Mouse (Mus musculus): ENCODE measurements around the gene Gm20605. TPM values are rescaled to one million over a fixed set of nuclear protein-coding genes. Genes with fewer than 3 reads are reported as not detected.

Gene Gm20605
- total and polyA plus RNA-seq, 3 experiments = 1.1 to 9.0 (median 1.1) TPM

- Histone ChIP-seq H3K79me2 (replicated peaks; ENCODE audit: control insufficient read depth, extremely low read depth, insufficient read depth, poor library complexity, severe bottlenecking) (no peaks in the 10 kb centered on the region), H3K4me2 (ENCODE audit: insufficient read depth, low read depth, poor library complexity, severe bottlenecking) (no peak overlapping the region), H3K4me3 (replicated peaks in 1 of 3; ENCODE audit: low read depth in 2 of 3, low read length in 2 of 3, poor library complexity in 1 of 3) (no peak overlapping the region), H3K27ac (ENCODE audit: insufficient read depth, low read depth) (no peak overlapping the region), H3K9me3 (replicated peaks; ENCODE audit: low read length) (no peaks in the 10 kb centered on the region), H3K27me3 (replicated peaks) (no peaks in the 10 kb centered on the region), H3K9ac (ENCODE audit: insufficient read depth, low read depth) (no peak overlapping the region), H3K4me1 (ENCODE audit: control insufficient read depth in 1 of 2, insufficient read depth in 2 of 2) (peaks cover 8 to 40% of the 10 kb centered on the region in 2 experiments), H3K36me3 (replicated peaks in 1 of 2; ENCODE audit: control insufficient read depth in 1 of 2, insufficient read depth in 1 of 2, low read length in 1 of 2) (peaks cover 9 to 62% of the 10 kb centered on the region in 2 experiments)
- no peak for TF ChIP-seq HCFC1 (IDR thresholded peaks at IDR 0.05; ENCODE audit: low read depth, low read length)
- no peak for TF ChIP-seq KAT2A (IDR thresholded peaks at IDR 0.05; ENCODE audit: insufficient replicate concordance, low read length)
- no peak for TF ChIP-seq ZNF384 (IDR thresholded peaks at IDR 0.05; ENCODE audit: low read depth, low read length)
- no peak for TF ChIP-seq NRF1 (IDR thresholded peaks at IDR 0.05; ENCODE audit: low read depth, low read length)
- no peak for TF ChIP-seq TCF12 (IDR thresholded peaks at IDR 0.05; ENCODE audit: low read depth, low read length)
- TF ChIP-seq CHD1 (IDR thresholded peaks at IDR 0.05; ENCODE audit: low read depth, low read length) = no peak
- no peak for TF ChIP-seq MYC (IDR thresholded peaks at IDR 0.05; ENCODE audit: low read depth, low read length)
- TF ChIP-seq CTCF (conservative IDR thresholded peaks at IDR 0.05 in 1 of 2, IDR thresholded peaks at IDR 0.05 in 1 of 2; ENCODE audit: low read depth in 2 of 2, low read length in 2 of 2) = no peak
- TF ChIP-seq GABPA (IDR thresholded peaks at IDR 0.05; ENCODE audit: insufficient replicate concordance, low read depth, low read length) = no peak
- no peak for TF ChIP-seq POLR2A (IDR thresholded peaks at IDR 0.05; ENCODE audit: low read depth, low read length)
- TF ChIP-seq ZMIZ1 (IDR thresholded peaks at IDR 0.05; ENCODE audit: low read depth, low read length) = no peak
- no peak for TF ChIP-seq RAD21 (IDR thresholded peaks at IDR 0.05; ENCODE audit: low read depth, low read length)
- dilution Hi-C loops (cut with MboI; ENCODE audit: extremely low pct_ligation_motif_present, extremely low pct_unique_long_range_greater_than_20kb, low sequenced_read_pairs) = no loop called here
- in situ Hi-C loops (cut with MboI; ENCODE audit: low pct_ligation_motif_present, low pct_unique_long_range_greater_than_20kb, low sequenced_read_pairs) = loop anchor here (5.0 kb wide), 1 partner anchor 109 kb away; no protein-coding TSS in a partner anchor
- DNase-seq (ENCODE audit: extremely low read depth) = no peak
Measured at GRCm38 (mm10) chr5:137653366-137653765, 24.4 kb downstream of the Gm20605 start.

GRCm38 (mm10) chr5:137654746-137655145 is 25.8 kb downstream of the Gm20605 start:
- peak; percentile 38 for DNase-seq (ENCODE audit: extremely low read depth)
- no peak for TF ChIP-seq E2F4 (IDR thresholded peaks at IDR 0.05; ENCODE audit: insufficient replicate concordance, low read depth, low read length)
- no peak for TF ChIP-seq POLR2A (IDR thresholded peaks at IDR 0.05; ENCODE audit: low read depth, low read length)
- TF ChIP-seq UBTF (IDR thresholded peaks at IDR 0.05; ENCODE audit: low read depth, low read length) = no peak
- TF ChIP-seq MXI1 (IDR thresholded peaks at IDR 0.05; ENCODE audit: low read depth, low read length) = no peak
- peak; percentile 25 for TF ChIP-seq RAD21 (IDR thresholded peaks at IDR 0.05; ENCODE audit: low read depth, low read length)
- no peak for TF ChIP-seq IRF4 (IDR thresholded peaks at IDR 0.05; ENCODE audit: low read depth, low read length)
- TF ChIP-seq ZNF384 (IDR thresholded peaks at IDR 0.05; ENCODE audit: low read depth, low read length) = no peak
- no peak for TF ChIP-seq EP300 (IDR thresholded peaks at IDR 0.05; ENCODE audit: low read length)
- TF ChIP-seq TCF12 (IDR thresholded peaks at IDR 0.05; ENCODE audit: low read depth, low read length) = no peak
- no peak for TF ChIP-seq MYC (IDR thresholded peaks at IDR 0.05; ENCODE audit: low read depth, low read length)
- TF ChIP-seq NELFE (IDR thresholded peaks at IDR 0.05; ENCODE audit: low read depth, low read length) = no peak
- no peak for TF ChIP-seq USF1 (IDR thresholded peaks at IDR 0.05; ENCODE audit: low read depth, low read length)
- no peak for TF ChIP-seq KAT2A (IDR thresholded peaks at IDR 0.05; ENCODE audit: insufficient replicate concordance, low read length)
- TF ChIP-seq CTCF (conservative IDR thresholded peaks at IDR 0.05 in 1 of 2, IDR thresholded peaks at IDR 0.05 in 1 of 2; ENCODE audit: low read depth in 2 of 2, low read length in 2 of 2) = peak in 1 of 2 experiments; percentile 80; a peak in 2 of 4 replicates
- TF ChIP-seq SIN3A (IDR thresholded peaks at IDR 0.05; ENCODE audit: low read length) = no peak
- peak; percentile 61 for TF ChIP-seq SMC3 (IDR thresholded peaks at IDR 0.05; ENCODE audit: low read depth, low read length)
- TF ChIP-seq MAZ (IDR thresholded peaks at IDR 0.05; ENCODE audit: low read depth, low read length) = no peak
- no peak for TF ChIP-seq MAX (IDR thresholded peaks at IDR 0.05; ENCODE audit: low read length)
- TF ChIP-seq BHLHE40 (IDR thresholded peaks at IDR 0.05; ENCODE audit: low read depth, low read length) = no peak
- TF ChIP-seq RCOR1 (conservative IDR thresholded peaks at IDR 0.05; ENCODE audit: low read depth, low read length) = no peak
- no peak for TF ChIP-seq ZMIZ1 (IDR thresholded peaks at IDR 0.05; ENCODE audit: low read depth, low read length)
- TF ChIP-seq MEF2A (IDR thresholded peaks at IDR 0.05; ENCODE audit: borderline replicate concordance, low read depth, low read length) = 0 out of 2 replicates have a peak, but pooled peaks have one; percentile 11
- TF ChIP-seq CHD2 (IDR thresholded peaks at IDR 0.05; ENCODE audit: low read length) = no peak
- H3K27me3 ChIP-seq (replicated peaks) = no peaks in the 10 kb centered on the region
- in situ Hi-C loops (cut with MboI; ENCODE audit: low pct_ligation_motif_present, low pct_unique_long_range_greater_than_20kb, low sequenced_read_pairs) (loop anchor here (5.0 kb wide), 1 partner anchor 108 kb away; no protein-coding TSS in a partner anchor), dilution Hi-C loops (cut with MboI; ENCODE audit: extremely low pct_ligation_motif_present, extremely low pct_unique_long_range_greater_than_20kb, low sequenced_read_pairs) (no loop called here)
- H3K9me3 ChIP-seq (replicated peaks; ENCODE audit: low read length) = no peaks in the 10 kb centered on the region
- no peak overlapping the region for H3K9ac ChIP-seq (ENCODE audit: insufficient read depth, low read depth)
- H3K4me3 ChIP-seq (replicated peaks in 1 of 3; ENCODE audit: low read depth in 2 of 3, low read length in 2 of 3, poor library complexity in 1 of 3) = no peak overlapping the region
- peaks cover 0 to 27% of the 10 kb centered on the region in 2 experiments; a peak in 2 of 4 replicates for H3K4me1 ChIP-seq (ENCODE audit: control insufficient read depth in 1 of 2, insufficient read depth in 2 of 2)
- H3K79me2 ChIP-seq (replicated peaks; ENCODE audit: control insufficient read depth, extremely low read depth, insufficient read depth, poor library complexity, severe bottlenecking) = no peaks in the 10 kb centered on the region
- H3K36me3 ChIP-seq (replicated peaks in 1 of 2; ENCODE audit: control insufficient read depth in 1 of 2, insufficient read depth in 1 of 2, low read length in 1 of 2) = peaks cover 9 to 71% of the 10 kb centered on the region in 2 experiments
- no peak overlapping the region for H3K4me2 ChIP-seq (ENCODE audit: insufficient read depth, low read depth, poor library complexity, severe bottlenecking)
- H3K27ac ChIP-seq (ENCODE audit: insufficient read depth, low read depth) = no peak overlapping the region

Measured in CH12.LX (cell line).